Mouse (Mus musculus): ENCODE measurements at regions not wholly inside any gene's neighbourhood (a gene's known extent, or its start where the extent isn't known, plus 50 kb on each side); places are given as distances from the start of the nearest gene placed in this dataset.

DNA sequence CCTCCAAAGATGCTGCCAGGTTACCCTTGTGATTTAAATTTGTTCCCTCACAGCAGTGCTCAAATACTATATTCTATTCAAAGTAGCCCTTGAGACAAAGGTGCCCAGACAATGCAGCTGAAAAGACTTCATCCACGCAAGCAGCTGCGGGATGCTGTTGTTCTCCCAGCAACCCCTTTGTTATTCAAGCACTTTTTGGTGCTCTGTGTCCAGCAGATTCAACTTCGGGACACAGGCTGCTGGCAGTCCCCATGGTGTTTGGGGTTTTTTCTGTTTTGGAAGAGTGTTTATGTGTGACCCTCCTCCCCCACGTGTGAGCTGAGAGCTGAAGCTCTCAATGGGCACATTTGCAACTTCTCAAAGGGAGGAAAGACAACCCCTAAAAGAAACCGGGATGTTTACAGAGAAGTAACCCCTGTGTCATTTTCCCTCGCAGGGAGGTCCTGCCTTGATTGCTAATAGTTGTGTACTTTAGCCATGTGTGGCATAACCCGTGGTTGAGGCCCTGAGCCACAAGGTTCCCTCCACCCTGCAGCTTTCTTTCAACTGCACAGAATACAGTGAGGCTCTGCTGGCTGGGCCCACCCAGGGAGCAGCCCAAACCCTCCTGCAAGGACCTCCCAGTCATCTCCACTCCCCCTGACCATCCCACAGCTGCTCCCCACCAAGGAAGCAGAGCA is 108.9 kb downstream of the Hsd17b3 start:
- no peak for TF ChIP-seq CTCF (IDR thresholded peaks at IDR 0.05; ENCODE audit: low read depth)
- no peak overlapping the region for H3K9ac ChIP-seq (ENCODE audit: low read depth, low read length)
- no peak overlapping the region for H3K4me2 ChIP-seq (replicated peaks; ENCODE audit: low read depth)
- peak; percentile 60 for ATAC-seq
- no peaks in the 10 kb centered on the region for H3K27me3 ChIP-seq (replicated peaks; ENCODE audit: control insufficient read depth, insufficient read depth, low read length)
- H3K4me1 ChIP-seq (replicated peaks; ENCODE audit: control insufficient read depth, insufficient read depth, low read length): no peaks in the 10 kb centered on the region
- peak overlapping the region; percentile 46 for H3K27ac ChIP-seq (ENCODE audit: low read depth, low read length)
- whole genome bisulfite sequencing: 28% methylated on average over 7 of the region's 7 CpGs
- H3K4me3 ChIP-seq (ENCODE audit: low read depth, low read length): no peak overlapping the region
- H3K9me3 ChIP-seq (ENCODE audit: control insufficient read depth): no peaks in the 10 kb centered on the region
- H3K36me3 ChIP-seq (ENCODE audit: control insufficient read depth, insufficient read depth): no peaks in the 10 kb centered on the region

DNA sequence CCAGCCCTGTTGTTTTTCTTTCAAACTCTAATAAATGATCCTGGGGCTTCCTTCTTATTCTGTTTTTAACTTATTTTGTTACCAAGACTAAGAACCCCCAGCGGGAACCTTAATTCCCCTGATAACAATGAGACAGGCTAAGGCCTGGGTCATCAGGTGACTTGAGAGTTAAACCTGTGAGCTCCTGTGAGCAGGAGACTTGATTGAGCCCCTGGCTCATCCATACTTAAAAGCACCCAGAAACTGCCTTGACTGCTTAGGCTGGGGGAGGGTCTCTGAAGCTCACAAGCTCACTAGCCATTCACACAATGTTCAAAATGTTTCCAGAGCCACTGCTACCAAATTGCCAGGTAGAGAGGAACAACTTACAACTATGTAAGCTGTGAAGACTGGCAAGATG is 109.4 kb downstream of the Hsd17b3 start:
- no peak overlapping the region for H3K4me2 ChIP-seq (replicated peaks; ENCODE audit: low read depth)
- no peaks in the 10 kb centered on the region for H3K4me1 ChIP-seq (replicated peaks; ENCODE audit: control insufficient read depth, insufficient read depth, low read length)
- TF ChIP-seq CTCF (IDR thresholded peaks at IDR 0.05; ENCODE audit: low read depth): no peak
- no peak overlapping the region for H3K4me3 ChIP-seq (ENCODE audit: low read depth, low read length)
- no peak overlapping the region for H3K27ac ChIP-seq (ENCODE audit: low read depth, low read length)
- 56% methylated on average over 1 of the region's 1 CpGs for WGBS
- ATAC-seq: no peak
- H3K36me3 ChIP-seq (ENCODE audit: control insufficient read depth, insufficient read depth): no peaks in the 10 kb centered on the region
- H3K9me3 ChIP-seq (ENCODE audit: control insufficient read depth): no peaks in the 10 kb centered on the region
- no peaks in the 10 kb centered on the region for H3K27me3 ChIP-seq (replicated peaks; ENCODE audit: control insufficient read depth, insufficient read depth, low read length)
- no peak overlapping the region for H3K9ac ChIP-seq (ENCODE audit: low read depth, low read length)

DNA sequence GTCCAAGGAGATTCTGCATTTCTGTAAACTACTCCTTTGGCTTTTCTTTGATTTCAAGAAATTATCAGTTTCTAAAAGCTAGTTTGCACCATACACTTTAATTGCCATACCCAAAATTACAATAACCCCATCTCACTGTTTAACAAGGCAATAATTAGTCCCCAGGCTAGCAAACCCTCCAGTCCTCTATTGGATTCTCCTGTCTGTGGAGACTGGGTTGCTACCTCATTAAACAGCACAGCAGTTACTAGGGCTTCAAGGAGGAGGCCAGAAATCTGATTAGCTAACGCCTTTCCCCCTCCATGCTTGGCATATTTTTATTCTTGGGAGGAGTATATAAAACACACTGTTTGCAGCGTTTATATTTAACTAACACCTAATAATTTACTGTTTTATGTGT is 119.1 kb downstream of the Hsd17b3 start:
- Histone ChIP-seq H3K9ac (ENCODE audit: low read depth, low read length) (no peak overlapping the region), H3K36me3 (ENCODE audit: control insufficient read depth, insufficient read depth) (no peaks in the 10 kb centered on the region), H3K27me3 (replicated peaks; ENCODE audit: control insufficient read depth, insufficient read depth, low read length) (no peaks in the 10 kb centered on the region), H3K27ac (ENCODE audit: low read depth, low read length) (no peak overlapping the region), H3K4me1 (replicated peaks; ENCODE audit: control insufficient read depth, insufficient read depth, low read length) (no peaks in the 10 kb centered on the region), H3K9me3 (ENCODE audit: control insufficient read depth) (no peaks in the 10 kb centered on the region), H3K4me3 (ENCODE audit: low read depth, low read length) (no peak overlapping the region), H3K4me2 (replicated peaks; ENCODE audit: low read depth) (no peak overlapping the region)
- no peak for TF ChIP-seq CTCF (IDR thresholded peaks at IDR 0.05; ENCODE audit: low read depth)
- WGBS: 73% methylated on average over 2 of the region's 2 CpGs
- ATAC-seq: no peak

DNA sequence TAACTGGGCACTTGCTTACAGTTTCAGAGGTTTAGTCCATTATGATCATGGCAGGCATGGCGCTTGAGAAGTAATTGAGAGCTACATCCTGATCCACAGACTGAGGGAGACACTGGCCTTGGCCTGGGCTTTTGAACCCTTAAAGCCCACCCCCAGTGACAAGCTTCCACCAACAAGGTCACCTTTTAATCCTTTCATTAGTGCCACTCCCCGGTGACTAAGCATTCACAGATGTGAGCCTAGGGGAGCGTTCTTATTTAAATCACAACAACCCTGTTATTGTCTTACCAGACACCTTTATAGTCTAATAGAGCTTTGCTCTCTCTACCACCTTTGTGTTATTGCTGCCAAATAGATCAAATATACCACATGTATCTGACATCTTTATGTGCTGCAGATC is 120.4 kb downstream of the Hsd17b3 start:
- no peak for TF ChIP-seq CTCF (IDR thresholded peaks at IDR 0.05; ENCODE audit: low read depth)
- no peak overlapping the region for H3K4me3 ChIP-seq (ENCODE audit: low read depth, low read length)
- H3K4me2 ChIP-seq (replicated peaks; ENCODE audit: low read depth): no peak overlapping the region
- H3K9ac ChIP-seq (ENCODE audit: low read depth, low read length): no peak overlapping the region
- no peaks in the 10 kb centered on the region for H3K4me1 ChIP-seq (replicated peaks; ENCODE audit: control insufficient read depth, insufficient read depth, low read length)
- no peaks in the 10 kb centered on the region for H3K9me3 ChIP-seq (ENCODE audit: control insufficient read depth)
- no peak overlapping the region for H3K27ac ChIP-seq (ENCODE audit: low read depth, low read length)
- no peak for ATAC-seq
- no peaks in the 10 kb centered on the region for H3K36me3 ChIP-seq (ENCODE audit: control insufficient read depth, insufficient read depth)
- no peaks in the 10 kb centered on the region for H3K27me3 ChIP-seq (replicated peaks; ENCODE audit: control insufficient read depth, insufficient read depth, low read length)
- 82% methylated on average over 3 of the region's 3 CpGs for WGBS

DNA sequence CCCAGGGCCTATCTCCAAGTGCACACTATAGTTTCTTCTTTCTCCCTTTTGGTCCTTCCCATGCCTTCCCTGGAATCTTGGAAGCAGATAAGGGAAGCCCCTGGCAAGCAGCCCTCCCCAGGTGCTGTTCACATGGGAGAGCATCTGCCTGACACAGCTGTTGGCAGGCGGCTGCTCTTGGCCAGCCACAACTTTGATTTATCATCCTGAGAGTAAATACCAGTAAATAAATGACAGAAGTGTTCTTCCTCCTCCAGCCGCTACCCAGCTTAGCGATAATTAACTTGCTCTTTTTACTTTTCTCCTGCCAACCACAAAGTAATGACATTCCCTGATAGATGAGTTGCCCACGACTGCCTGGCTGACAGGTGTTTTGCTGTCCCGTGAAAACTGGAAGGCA is 131.9 kb downstream of the Hsd17b3 start:
- WGBS: 10% methylated on average over 5 of the region's 5 CpGs
- ATAC-seq: 0 out of 2 replicates have a peak, but pooled peaks have one; percentile 10
- H3K27ac ChIP-seq (ENCODE audit: low read depth, low read length): no peak overlapping the region

DNA sequence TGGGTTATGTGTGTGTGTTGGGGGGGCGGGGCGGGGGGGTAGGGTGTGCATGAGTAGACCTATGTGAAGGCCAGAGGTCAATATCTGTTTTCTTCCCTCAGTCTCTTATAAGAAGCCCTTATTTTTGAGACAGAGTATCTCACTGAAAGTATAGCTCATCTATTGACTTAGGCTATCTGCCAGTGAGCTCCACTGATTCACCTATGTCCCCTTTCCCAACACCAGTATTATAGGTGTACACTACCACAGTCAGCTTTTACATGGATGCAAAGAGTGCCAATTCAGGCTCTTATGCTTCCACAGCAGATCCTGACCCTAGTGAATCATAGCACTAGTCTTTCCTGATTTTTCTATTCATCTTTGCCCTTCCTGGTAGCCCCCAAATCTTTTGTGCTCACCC is 134.7 kb downstream of the Hsd17b3 start:
- Histone ChIP-seq H3K36me3 (ENCODE audit: control insufficient read depth, insufficient read depth) (no peaks in the 10 kb centered on the region), H3K27ac (ENCODE audit: low read depth, low read length) (no peak overlapping the region), H3K4me1 (replicated peaks; ENCODE audit: control insufficient read depth, insufficient read depth, low read length) (no peaks in the 10 kb centered on the region; the same call in none of the 2 replicates), H3K4me2 (replicated peaks; ENCODE audit: low read depth) (no peak overlapping the region), H3K27me3 (replicated peaks; ENCODE audit: control insufficient read depth, insufficient read depth, low read length) (no peaks in the 10 kb centered on the region), H3K9ac (ENCODE audit: low read depth, low read length) (no peak overlapping the region), H3K4me3 (ENCODE audit: low read depth, low read length) (no peak overlapping the region), H3K9me3 (ENCODE audit: control insufficient read depth) (no peaks in the 10 kb centered on the region)
- ATAC-seq: no peak
- no peak for TF ChIP-seq CTCF (IDR thresholded peaks at IDR 0.05; ENCODE audit: low read depth)
- 81% methylated on average over 2 of the region's 2 CpGs for WGBS

More for the DNA sequence above, 131.9 kb downstream of the Hsd17b3 start:
- no peak for TF ChIP-seq CTCF (IDR thresholded peaks at IDR 0.05; ENCODE audit: low read depth)
- no peaks in the 10 kb centered on the region for H3K9me3 ChIP-seq (ENCODE audit: control insufficient read depth)
- no peaks in the 10 kb centered on the region for H3K27me3 ChIP-seq (replicated peaks; ENCODE audit: control insufficient read depth, insufficient read depth, low read length)
- H3K4me2 ChIP-seq (replicated peaks; ENCODE audit: low read depth): no peak overlapping the region
- H3K36me3 ChIP-seq (ENCODE audit: control insufficient read depth, insufficient read depth): no peaks in the 10 kb centered on the region
- H3K4me1 ChIP-seq (replicated peaks; ENCODE audit: control insufficient read depth, insufficient read depth, low read length): no peaks in the 10 kb centered on the region; the same call in 1 of the 2 replicates
- no peak overlapping the region for H3K9ac ChIP-seq (ENCODE audit: low read depth, low read length)
- no peak overlapping the region for H3K4me3 ChIP-seq (ENCODE audit: low read depth, low read length)
